Mouse (Mus musculus): ENCODE measurements at regions not wholly inside any gene's neighbourhood (a gene's known extent, or its start where the extent isn't known, plus 50 kb on each side); places are given as distances from the start of the nearest gene placed in this dataset.

- ATAC-seq (ENCODE audit: low read depth), result no peak
- no peak overlapping the region for H3K4me3 ChIP-seq (ENCODE audit: low read depth, low read length)
- no peak overlapping the region for H3K9ac ChIP-seq (ENCODE audit: low read depth, low read length)
- peaks cover 2% of the 10 kb centered on the region; the same call in 1 of the 2 replicates for H3K4me1 ChIP-seq (ENCODE audit: control insufficient read depth, low read depth, low read length)
- H3K4me2 ChIP-seq (ENCODE audit: low read depth, low read length), result no peak overlapping the region
- no peaks in the 10 kb centered on the region for H3K9me3 ChIP-seq (replicated peaks; ENCODE audit: control insufficient read depth, low read length)
- no peak overlapping the region for H3K27ac ChIP-seq (ENCODE audit: low read length)
- no peaks in the 10 kb centered on the region for H3K36me3 ChIP-seq (ENCODE audit: control insufficient read depth, insufficient read depth)
- no peaks in the 10 kb centered on the region for H3K27me3 ChIP-seq (ENCODE audit: control insufficient read depth, insufficient read depth, low read depth, low read length)
- WGBS (ENCODE audit: insufficient replicate concordance), result 71% methylated on average over 4 of the region's 4 CpGs
Measured at GRCm38 (mm10) chr12:77098821-77099220, 136.8 kb upstream of the Max start.

GRCm38 (mm10) chr12:77097831-77098230 lies 135.8 kb upstream of the Max start:
- no peak for ATAC-seq (ENCODE audit: low read depth)
- 67% methylated on average over 2 of the region's 2 CpGs for WGBS (ENCODE audit: insufficient replicate concordance)
- no peak overlapping the region for H3K4me3 ChIP-seq (ENCODE audit: low read depth, low read length)
- H3K4me2 ChIP-seq (ENCODE audit: low read depth, low read length), result no peak overlapping the region
- peaks cover 6% of the 10 kb centered on the region; the same call in 1 of the 2 replicates for H3K4me1 ChIP-seq (ENCODE audit: control insufficient read depth, low read depth, low read length)
- H3K9me3 ChIP-seq (replicated peaks; ENCODE audit: control insufficient read depth, low read length), result no peaks in the 10 kb centered on the region
- no peaks in the 10 kb centered on the region for H3K27me3 ChIP-seq (ENCODE audit: control insufficient read depth, insufficient read depth, low read depth, low read length)
- no peaks in the 10 kb centered on the region for H3K36me3 ChIP-seq (ENCODE audit: control insufficient read depth, insufficient read depth)
- H3K27ac ChIP-seq (ENCODE audit: low read length), result no peak overlapping the region
- no peak overlapping the region for H3K9ac ChIP-seq (ENCODE audit: low read depth, low read length)

- Histone ChIP-seq H3K36me3 (ENCODE audit: control insufficient read depth, insufficient read depth) (no peaks in the 10 kb centered on the region), H3K4me2 (ENCODE audit: low read depth, low read length) (no peak overlapping the region), H3K9me3 (replicated peaks; ENCODE audit: control insufficient read depth, low read length) (no peaks in the 10 kb centered on the region), H3K4me3 (ENCODE audit: low read depth, low read length) (no peak overlapping the region), H3K4me1 (ENCODE audit: control insufficient read depth, low read depth, low read length) (peaks cover 6% of the 10 kb centered on the region; the same call in 1 of the 2 replicates), H3K27ac (ENCODE audit: low read length) (no peak overlapping the region), H3K27me3 (ENCODE audit: control insufficient read depth, insufficient read depth, low read depth, low read length) (no peaks in the 10 kb centered on the region), H3K9ac (ENCODE audit: low read depth, low read length) (no peak overlapping the region)
- no peak for ATAC-seq (ENCODE audit: low read depth)
- WGBS (ENCODE audit: insufficient replicate concordance), result 78% methylated on average over 4 of the region's 4 CpGs
Measured at GRCm38 (mm10) chr12:77096461-77096860, 134.5 kb upstream of the Max start.

- WGBS (ENCODE audit: insufficient replicate concordance), result 41% methylated on average over 3 of the region's 3 CpGs
- H3K4me1 ChIP-seq (ENCODE audit: control insufficient read depth, low read depth, low read length), result peaks cover 10% of the 10 kb centered on the region
- no peak overlapping the region for H3K9ac ChIP-seq (ENCODE audit: low read depth, low read length)
- H3K4me2 ChIP-seq (ENCODE audit: low read depth, low read length), result no peak overlapping the region
- H3K36me3 ChIP-seq (ENCODE audit: control insufficient read depth, insufficient read depth), result no peaks in the 10 kb centered on the region
- no peak for ATAC-seq (ENCODE audit: low read depth)
- H3K27me3 ChIP-seq (ENCODE audit: control insufficient read depth, insufficient read depth, low read depth, low read length), result no peaks in the 10 kb centered on the region
- H3K4me3 ChIP-seq (ENCODE audit: low read depth, low read length), result no peak overlapping the region
- H3K27ac ChIP-seq (ENCODE audit: low read length), result no peak overlapping the region
- H3K9me3 ChIP-seq (replicated peaks; ENCODE audit: control insufficient read depth, low read length), result no peaks in the 10 kb centered on the region
Measured at GRCm38 (mm10) chr12:77094999-77095915, 133.3 kb upstream of the Max start.

- H3K4me1 ChIP-seq (ENCODE audit: control insufficient read depth, low read depth, low read length), result peaks cover 16% of the 10 kb centered on the region
- no peaks in the 10 kb centered on the region for H3K27me3 ChIP-seq (ENCODE audit: control insufficient read depth, insufficient read depth, low read depth, low read length)
- no peak overlapping the region for H3K4me3 ChIP-seq (ENCODE audit: low read depth, low read length)
- H3K9me3 ChIP-seq (replicated peaks; ENCODE audit: control insufficient read depth, low read length), result no peaks in the 10 kb centered on the region
- H3K36me3 ChIP-seq (ENCODE audit: control insufficient read depth, insufficient read depth), result no peaks in the 10 kb centered on the region
- no peak overlapping the region for H3K9ac ChIP-seq (ENCODE audit: low read depth, low read length)
- ATAC-seq (ENCODE audit: low read depth), result no peak
- WGBS (ENCODE audit: insufficient replicate concordance), result 46% methylated on average over 7 of the region's 7 CpGs
- H3K27ac ChIP-seq (ENCODE audit: low read length), result no peak overlapping the region
- no peak overlapping the region for H3K4me2 ChIP-seq (ENCODE audit: low read depth, low read length)
Measured at GRCm38 (mm10) chr12:77094168-77094567, 132.2 kb upstream of the Max start.

- no peak overlapping the region for H3K9ac ChIP-seq (ENCODE audit: low read depth, low read length)
- H3K4me1 ChIP-seq (ENCODE audit: control insufficient read depth, low read depth, low read length), result peaks cover 16% of the 10 kb centered on the region
- ATAC-seq (ENCODE audit: low read depth), result no peak
- 40% methylated on average over 3 of the region's 3 CpGs for WGBS (ENCODE audit: insufficient replicate concordance)
- H3K36me3 ChIP-seq (ENCODE audit: control insufficient read depth, insufficient read depth), result no peaks in the 10 kb centered on the region
- no peak overlapping the region for H3K27ac ChIP-seq (ENCODE audit: low read length)
- no peaks in the 10 kb centered on the region for H3K27me3 ChIP-seq (ENCODE audit: control insufficient read depth, insufficient read depth, low read depth, low read length)
- H3K9me3 ChIP-seq (replicated peaks; ENCODE audit: control insufficient read depth, low read length), result no peaks in the 10 kb centered on the region
- no peak overlapping the region for H3K4me2 ChIP-seq (ENCODE audit: low read depth, low read length)
- H3K4me3 ChIP-seq (ENCODE audit: low read depth, low read length), result no peak overlapping the region
Measured at GRCm38 (mm10) chr12:77092741-77093140, 130.7 kb upstream of the Max start.

GRCm38 (mm10) chr12:77092143-77092542 lies 130.1 kb upstream of the Max start:
- 19% methylated on average over 2 of the region's 2 CpGs for WGBS (ENCODE audit: insufficient replicate concordance)
- Histone ChIP-seq H3K9me3 (replicated peaks; ENCODE audit: control insufficient read depth, low read length) (no peaks in the 10 kb centered on the region), H3K27ac (ENCODE audit: low read length) (no peak overlapping the region), H3K4me1 (ENCODE audit: control insufficient read depth, low read depth, low read length) (peaks cover 16% of the 10 kb centered on the region), H3K4me2 (ENCODE audit: low read depth, low read length) (no peak overlapping the region), H3K9ac (ENCODE audit: low read depth, low read length) (no peak overlapping the region), H3K27me3 (ENCODE audit: control insufficient read depth, insufficient read depth, low read depth, low read length) (no peaks in the 10 kb centered on the region), H3K4me3 (ENCODE audit: low read depth, low read length) (no peak overlapping the region), H3K36me3 (ENCODE audit: control insufficient read depth, insufficient read depth) (no peaks in the 10 kb centered on the region)
- no peak for ATAC-seq (ENCODE audit: low read depth)

GRCm38 (mm10) chr12:77091700-77092099 lies 129.7 kb upstream of the Max start:
- H3K27ac ChIP-seq (ENCODE audit: low read length), result no peak overlapping the region
- H3K4me3 ChIP-seq (ENCODE audit: low read depth, low read length), result no peak overlapping the region
- H3K9me3 ChIP-seq (replicated peaks; ENCODE audit: control insufficient read depth, low read length), result no peaks in the 10 kb centered on the region
- H3K27me3 ChIP-seq (ENCODE audit: control insufficient read depth, insufficient read depth, low read depth, low read length), result no peaks in the 10 kb centered on the region
- H3K36me3 ChIP-seq (ENCODE audit: control insufficient read depth, insufficient read depth), result no peaks in the 10 kb centered on the region
- no peak overlapping the region for H3K9ac ChIP-seq (ENCODE audit: low read depth, low read length)
- ATAC-seq (ENCODE audit: low read depth), result no peak
- WGBS (ENCODE audit: insufficient replicate concordance), result 44% methylated on average over 2 of the region's 2 CpGs
- H3K4me1 ChIP-seq (ENCODE audit: control insufficient read depth, low read depth, low read length), result peaks cover 16% of the 10 kb centered on the region
- H3K4me2 ChIP-seq (ENCODE audit: low read depth, low read length), result no peak overlapping the region

GRCm38 (mm10) chr12:77090525-77090924 lies 128.5 kb upstream of the Max start:
- ATAC-seq (ENCODE audit: low read depth), result peak; percentile 39; the same call in 1 of the 2 replicates
- H3K4me1 ChIP-seq (ENCODE audit: control insufficient read depth, low read depth, low read length), result peaks cover 17% of the 10 kb centered on the region
- no peaks in the 10 kb centered on the region for H3K9me3 ChIP-seq (replicated peaks; ENCODE audit: control insufficient read depth, low read length)
- no peak overlapping the region for H3K27ac ChIP-seq (ENCODE audit: low read length)
- H3K4me3 ChIP-seq (ENCODE audit: low read depth, low read length), result no peak overlapping the region
- 47% methylated on average over 3 of the region's 3 CpGs for WGBS (ENCODE audit: insufficient replicate concordance)
- H3K27me3 ChIP-seq (ENCODE audit: control insufficient read depth, insufficient read depth, low read depth, low read length), result no peaks in the 10 kb centered on the region
- H3K36me3 ChIP-seq (ENCODE audit: control insufficient read depth, insufficient read depth), result no peaks in the 10 kb centered on the region
- H3K4me2 ChIP-seq (ENCODE audit: low read depth, low read length), result no peak overlapping the region
- no peak overlapping the region for H3K9ac ChIP-seq (ENCODE audit: low read depth, low read length)

All from liver, embryonic 16.5 days (tissue).